Mouse (Mus musculus): ENCODE data around the gene Il17d. TPM values are rescaled to one million over a fixed set of nuclear protein-coding genes. Genes with fewer than 3 reads are reported as not detected.

Il17d gene
- total and polyA plus RNA-seq, 3 experiments: 0.08 TPM; not detected in 2

- no peaks in the 10 kb centered on the region for H3K27me3 ChIP-seq (replicated peaks)
- no peak overlapping the region for H3K4me2 ChIP-seq (ENCODE audit: insufficient read depth, low read depth, poor library complexity, severe bottlenecking)
- H3K9ac ChIP-seq (ENCODE audit: insufficient read depth, low read depth): no peak overlapping the region
- no peak overlapping the region for H3K4me3 ChIP-seq (replicated peaks in 1 of 3; ENCODE audit: low read depth in 2 of 3, low read length in 2 of 3, poor library complexity in 1 of 3)
- H3K79me2 ChIP-seq (replicated peaks; ENCODE audit: control insufficient read depth, extremely low read depth, insufficient read depth, poor library complexity, severe bottlenecking): no peaks in the 10 kb centered on the region
- H3K4me1 ChIP-seq (ENCODE audit: control insufficient read depth in 1 of 2, insufficient read depth in 2 of 2): no peaks in the 10 kb centered on the region
- dilution Hi-C loops (cut with MboI; ENCODE audit: extremely low pct_ligation_motif_present, extremely low pct_unique_long_range_greater_than_20kb, low sequenced_read_pairs) (no loop called here), in situ Hi-C loops (cut with MboI; ENCODE audit: low pct_ligation_motif_present, low pct_unique_long_range_greater_than_20kb, low sequenced_read_pairs) (no loop called here)
- no peak for TF ChIP-seq BHLHE40 (IDR thresholded peaks at IDR 0.05; ENCODE audit: low read depth, low read length)
- TF ChIP-seq CTCF (conservative IDR thresholded peaks at IDR 0.05 in 1 of 2, IDR thresholded peaks at IDR 0.05 in 1 of 2; ENCODE audit: low read depth in 2 of 2, low read length in 2 of 2): no peak
- no peak for TF ChIP-seq NRF1 (IDR thresholded peaks at IDR 0.05; ENCODE audit: low read depth, low read length)
- TF ChIP-seq RAD21 (IDR thresholded peaks at IDR 0.05; ENCODE audit: low read depth, low read length): no peak
- no peak for TF ChIP-seq ETS1 (conservative IDR thresholded peaks at IDR 0.05; ENCODE audit: low read depth, low read length)
- no peak for TF ChIP-seq USF1 (IDR thresholded peaks at IDR 0.05; ENCODE audit: low read depth, low read length)
- no peak for TF ChIP-seq HCFC1 (IDR thresholded peaks at IDR 0.05; ENCODE audit: low read depth, low read length)
- no peak for TF ChIP-seq MYC (IDR thresholded peaks at IDR 0.05; ENCODE audit: low read depth, low read length)
- TF ChIP-seq MAZ (IDR thresholded peaks at IDR 0.05; ENCODE audit: low read depth, low read length): no peak
- no peak for TF ChIP-seq USF2 (conservative IDR thresholded peaks at IDR 0.05; ENCODE audit: low read depth, low read length)
- no peak for TF ChIP-seq ZKSCAN1 (IDR thresholded peaks at IDR 0.05; ENCODE audit: borderline replicate concordance, low read depth, low read length)
- peaks cover 60 to 91% of the 10 kb centered on the region in 2 experiments for H3K36me3 ChIP-seq (replicated peaks in 1 of 2; ENCODE audit: control insufficient read depth in 1 of 2, insufficient read depth in 1 of 2, low read length in 1 of 2)
- no peak overlapping the region for H3K27ac ChIP-seq (ENCODE audit: insufficient read depth, low read depth)
- no peaks in the 10 kb centered on the region for H3K9me3 ChIP-seq (replicated peaks; ENCODE audit: low read length)
- DNase-seq (ENCODE audit: extremely low read depth): no peak
Measured at GRCm38 (mm10) chr14:57591830-57592229, 67.3 kb downstream of the Il17d start.

Other genes with a start within 250 kb of the Il17d start
- 13.1 and 13.3 TPM in 2 replicates for gene Cryl1, start 126.2 kb upstream of the Il17d start, total RNA-seq (2012; rRNA removed)
- gene Cryl1, start 126.2 kb upstream of the Il17d start, total RNA-seq (2014; rRNA removed): 29.7 and 31.8 TPM in 2 replicates
- gene Cryl1, start 126.2 kb upstream of the Il17d start, polyA plus RNA-seq (2012; ENCODE audit: insufficient read length, low read depth): 33.7 and 38.3 TPM in 2 replicates
- 6.0 and 8.1 TPM in 2 replicates for gene Ift88, start 100.7 kb upstream of the Il17d start, total RNA-seq (2012; rRNA removed)
- 10.7 and 12.3 TPM in 2 replicates for gene Ift88, start 100.7 kb upstream of the Il17d start, total RNA-seq (2014; rRNA removed)
- gene Ift88, start 100.7 kb upstream of the Il17d start, polyA plus RNA-seq (2012; ENCODE audit: insufficient read length, low read depth): 6.7 and 8.6 TPM in 2 replicates
- gene Eef1akmt1, start 46.8 kb downstream of the Il17d start, total RNA-seq (2012; rRNA removed): 52.2 and 69.5 TPM in 2 replicates
- 105 and 110 TPM in 2 replicates for gene Eef1akmt1, start 46.8 kb downstream of the Il17d start, total RNA-seq (2014; rRNA removed)
- gene Eef1akmt1, start 46.8 kb downstream of the Il17d start, polyA plus RNA-seq (2012; ENCODE audit: insufficient read length, low read depth): 74.5 and 81.2 TPM in 2 replicates
- gene Xpo4, start 140.7 kb downstream of the Il17d start, total RNA-seq (2012; rRNA removed): 30.2 and 41.0 TPM in 2 replicates
- gene Xpo4, start 140.7 kb downstream of the Il17d start, total RNA-seq (2014; rRNA removed): 47.3 and 57.8 TPM in 2 replicates
- 36.3 and 43.0 TPM in 2 replicates for gene Xpo4, start 140.7 kb downstream of the Il17d start, polyA plus RNA-seq (2012; ENCODE audit: insufficient read length, low read depth)
- gene Gm49361, start 221.3 kb downstream of the Il17d start, total RNA-seq (2012; rRNA removed): not detected in 2 replicates
- not detected in 2 replicates for gene Gm49361, start 221.3 kb downstream of the Il17d start, total RNA-seq (2014; rRNA removed)
- not detected in 2 replicates for gene Gm49361, start 221.3 kb downstream of the Il17d start, polyA plus RNA-seq (2012; ENCODE audit: insufficient read length, low read depth)
- gene Lats2, start 233.6 kb downstream of the Il17d start, total RNA-seq (2012; rRNA removed): 1.5 TPM in 2 replicates
- gene Lats2, start 233.6 kb downstream of the Il17d start, total RNA-seq (2014; rRNA removed): 0.96 and 4.0 TPM in 2 replicates
- 0.64 and 1.1 TPM in 2 replicates for gene Lats2, start 233.6 kb downstream of the Il17d start, polyA plus RNA-seq (2012; ENCODE audit: insufficient read length, low read depth)

All from CH12.LX (cell line).